Mouse (Mus musculus): ENCODE results near the gene Capzb.

- TF ChIP-seq TAL1 (IDR thresholded peaks at IDR 0.05; ENCODE audit: low read length) (no peak), GATA1 (IDR thresholded peaks at IDR 0.05; ENCODE audit: low read length) (no peak)
Observed at GRCm38 (mm10) chr4:139156538-139156937, 36.2 kb upstream of the Capzb start.
